Mouse (Mus musculus) gastrocnemius, postnatal 14 days (tissue): ENCODE measurements at regions not wholly inside any gene's neighbourhood (a gene's known extent, or its start where the extent isn't known, plus 50 kb on each side); places are given as distances from the start of the nearest gene placed in this dataset.

Experiments used
- DNase-seq: peaks from one replicate; pipeline ENCODE4 v3.0.0; 2021; ENCODE audit warnings: mixed read lengths
- intact Hi-C: fragments of 180-260 bp; cut with DNase I; formaldehyde crosslinking; loops from one replicate; pipeline ENCODE4 v1.15.1; 2025; ENCODE audit warnings: low total_unique reads

DNA sequence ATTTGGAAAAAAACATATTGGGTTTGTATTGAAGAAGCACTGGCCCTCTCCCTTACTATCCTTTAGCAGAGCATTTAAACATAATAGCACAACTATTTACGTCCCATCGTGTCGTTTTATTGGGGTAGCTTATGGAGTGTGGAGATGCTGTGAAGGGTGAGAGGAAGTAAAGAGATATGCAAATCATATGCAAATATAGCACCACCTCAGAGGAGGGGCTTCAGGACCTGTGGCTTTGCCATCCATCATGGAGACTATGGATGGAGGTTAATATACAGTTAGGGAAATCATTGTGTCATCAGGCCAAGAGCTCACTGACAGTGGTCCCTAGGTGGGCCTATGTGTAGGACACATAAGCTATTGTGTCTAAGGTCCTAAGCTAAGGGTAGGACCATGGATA is 178.2 kb downstream of the Tle3 start:
- intact Hi-C loops = no loop called here
- DNase-seq = no peak

DNA sequence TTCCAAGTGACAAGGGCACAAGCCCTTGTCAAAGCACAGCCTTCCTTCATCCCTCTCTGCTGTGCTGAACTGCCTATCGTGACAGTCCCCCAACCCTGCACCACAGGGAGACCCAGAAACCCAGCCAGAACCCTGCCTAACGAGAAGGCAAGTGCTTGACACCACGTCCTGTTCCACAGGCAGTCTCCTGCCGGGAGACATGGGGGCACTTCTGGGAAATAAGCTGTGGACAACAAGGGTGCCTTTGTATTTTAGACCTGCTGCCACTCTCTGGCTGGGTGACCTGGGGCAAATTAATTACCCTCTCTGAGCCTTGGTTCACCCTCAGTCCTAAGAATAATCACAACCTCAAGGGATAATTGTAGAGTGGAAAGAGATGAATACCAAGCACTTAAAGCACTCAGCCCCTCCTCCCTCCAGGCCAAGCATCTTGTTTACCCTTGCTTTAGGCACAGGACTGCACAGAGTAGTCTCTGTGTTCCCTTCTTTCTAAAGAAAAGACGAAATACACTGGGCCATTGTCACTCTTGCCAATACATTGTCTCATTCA is 177.6 kb downstream of the Tle3 start:
- no peak for DNase-seq
- intact Hi-C loops = no loop called here

DNA sequence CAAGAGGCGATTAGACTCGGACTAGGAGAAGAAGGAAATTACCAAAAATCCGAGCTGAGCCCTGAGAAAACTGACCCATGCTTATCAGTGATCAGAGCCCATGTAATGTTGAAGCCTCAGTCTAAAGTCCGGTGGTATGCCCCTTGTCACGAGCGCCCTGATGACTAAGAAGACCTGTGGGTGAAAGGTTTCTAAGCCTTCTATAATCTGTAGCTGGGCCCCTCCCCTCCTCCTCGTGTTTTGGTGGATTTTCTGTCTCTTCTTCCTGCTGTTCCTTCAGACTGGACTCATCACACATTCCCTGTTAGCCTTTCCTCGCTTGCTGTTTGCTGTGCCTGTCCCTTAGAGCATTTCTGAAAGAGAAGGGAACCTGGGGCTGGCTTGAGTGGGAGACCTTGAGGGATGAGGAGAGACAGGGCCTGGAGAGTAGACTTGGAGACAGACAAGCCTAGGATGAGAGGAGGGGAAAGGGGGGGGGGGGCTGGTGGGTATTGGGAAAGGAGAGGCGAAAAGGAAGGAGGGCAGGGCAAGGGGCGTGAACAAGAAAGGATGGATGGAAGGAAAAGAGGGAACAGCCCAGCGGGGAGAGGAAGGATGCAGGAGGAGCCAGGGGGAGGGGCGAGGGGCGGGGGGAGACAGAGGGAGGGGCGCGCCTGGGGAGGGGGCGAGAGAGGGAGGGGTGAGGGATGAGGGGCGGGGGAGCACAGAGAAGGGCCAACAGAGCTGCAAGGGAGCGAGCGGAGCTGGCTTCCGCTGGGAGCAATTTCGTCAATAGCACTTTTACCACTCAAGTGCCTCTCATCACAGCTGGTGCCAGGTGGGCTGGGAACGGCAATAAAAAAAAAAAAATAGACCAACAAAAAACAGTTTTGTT is 165.4 kb downstream of the Tle3 start:
- no peak for DNase-seq
- intact Hi-C loops = no loop called here

DNA sequence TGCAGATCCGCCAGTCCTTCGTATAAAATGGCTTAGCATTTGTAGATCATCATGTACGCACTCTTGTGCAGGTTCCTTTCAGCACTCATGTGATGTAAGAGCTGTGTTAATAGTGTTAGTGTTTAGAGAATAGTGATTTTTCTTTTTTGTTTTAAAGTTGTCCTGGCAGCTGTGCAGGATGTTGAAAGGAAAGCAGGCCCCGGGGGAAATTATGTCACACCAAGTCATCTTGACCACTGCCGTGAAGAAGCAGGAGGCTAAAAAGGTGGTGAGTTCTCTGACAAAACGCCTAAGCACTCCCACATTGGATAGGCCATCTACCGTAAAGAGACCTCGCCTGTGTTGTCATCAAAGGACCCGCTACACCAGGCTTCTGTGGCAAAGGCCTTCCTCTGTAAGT is 161.1 kb downstream of the Tle3 start:
- no peak for DNase-seq
- intact Hi-C loops = no loop called here

- DNase-seq = no peak
- intact Hi-C loops = no loop called here
These were observed 158.3 kb downstream of the Tle3 start for GRCm38 (mm10) chr9:61530263-61531045.

DNA sequence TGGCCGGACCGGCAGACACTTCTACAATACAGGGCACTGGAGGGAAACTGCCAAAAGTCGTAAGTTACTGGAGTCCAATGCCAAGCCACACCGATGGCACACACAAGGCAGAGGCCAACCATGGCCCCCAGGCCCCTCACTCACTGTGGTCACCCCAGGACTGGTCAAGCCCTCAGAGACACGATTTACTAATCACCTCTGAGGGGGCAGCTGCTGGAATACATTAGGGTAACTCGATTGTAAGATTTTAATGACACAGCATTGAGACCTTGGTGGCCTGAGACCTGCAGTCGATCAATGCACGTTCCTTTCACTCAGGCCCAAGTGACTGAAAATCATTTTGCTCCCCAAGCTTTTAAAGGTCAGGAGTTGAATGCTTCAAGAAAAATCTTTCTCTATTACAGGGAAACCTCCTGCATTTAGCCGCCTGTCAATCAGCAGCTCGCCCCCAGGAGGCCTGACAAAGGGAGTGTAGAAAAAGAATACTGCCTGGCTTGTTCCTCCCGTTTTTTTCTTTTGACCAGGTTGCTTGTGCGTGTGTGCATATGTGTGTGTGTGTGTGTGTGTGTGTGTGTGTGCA is 156.2 kb downstream of the Tle3 start:
- no peak for DNase-seq
- intact Hi-C loops = no loop called here

- DNase-seq = no peak
- intact Hi-C loops = no loop called here
These were observed 155.4 kb downstream of the Tle3 start for GRCm38 (mm10) chr9:61527491-61528056.

DNA sequence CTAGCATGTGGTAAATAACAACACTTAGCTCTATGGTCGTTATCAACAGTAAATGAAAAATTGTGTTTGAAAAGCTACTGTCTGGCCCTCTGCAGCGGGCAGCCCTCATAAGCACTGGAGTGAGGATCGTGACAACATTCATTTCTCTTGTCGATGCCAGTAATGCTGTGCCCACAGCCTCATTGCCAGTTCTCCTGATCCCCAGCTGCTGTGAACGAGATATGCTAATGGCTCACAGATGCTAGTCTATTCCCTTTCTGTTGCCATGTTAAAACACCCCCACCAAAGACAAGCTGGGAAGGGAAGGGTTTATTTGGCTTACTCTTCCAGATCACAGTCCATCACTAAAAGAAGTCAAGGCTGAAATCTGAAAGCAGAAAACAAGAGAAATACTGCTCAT is 148.0 kb downstream of the Tle3 start:
- no peak for DNase-seq
- intact Hi-C loops = no loop called here

DNA sequence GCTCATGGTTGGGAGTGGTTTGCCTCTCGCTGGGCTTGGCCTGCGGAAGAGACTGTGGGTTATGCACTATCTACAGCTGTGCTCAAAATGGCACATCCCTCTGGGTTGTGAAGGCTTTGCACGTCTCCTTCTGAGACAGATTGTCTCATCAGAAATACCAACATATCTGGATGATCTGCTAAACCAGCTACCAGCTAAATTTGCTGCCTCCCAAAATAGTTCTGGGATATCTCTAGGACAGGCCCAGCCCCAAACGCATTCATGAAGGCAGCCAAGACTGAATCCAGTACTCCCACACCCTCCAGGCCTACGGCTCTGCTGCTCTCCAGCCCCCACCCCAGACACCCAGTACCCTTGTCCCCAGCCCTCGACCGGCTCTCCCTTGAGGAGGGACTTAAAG is 145.7 kb downstream of the Tle3 start:
- no peak for DNase-seq
- intact Hi-C loops = no loop called here

DNA sequence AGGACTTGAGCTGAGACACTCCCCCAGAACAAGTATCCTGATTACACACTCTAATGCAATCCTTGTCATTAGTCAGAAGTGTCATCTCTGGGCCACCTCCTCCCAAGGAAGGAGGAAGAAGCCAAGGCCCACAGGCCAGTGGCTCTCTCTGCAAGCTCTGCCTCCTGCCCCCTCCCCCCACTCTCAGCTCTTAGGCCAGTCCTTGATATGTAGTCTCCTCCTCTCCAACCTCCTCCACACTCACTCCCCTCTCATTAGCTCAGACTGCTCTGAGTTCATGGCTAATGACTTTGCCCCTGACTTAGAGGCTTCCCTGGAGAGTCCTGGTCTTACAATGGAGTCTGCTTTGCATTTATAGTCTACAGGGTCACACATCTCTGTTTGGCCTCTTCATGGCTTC is 139.3 kb downstream of the Tle3 start:
- intact Hi-C loops = no loop called here
- no peak for DNase-seq

GRCm38 (mm10) chr9:61510217-61510893 is 138.2 kb downstream of the Tle3 start:
- intact Hi-C loops = no loop called here
- DNase-seq = no peak

GRCm38 (mm10) chr9:61509591-61510191 is 137.5 kb downstream of the Tle3 start:
- intact Hi-C loops = no loop called here
- no peak for DNase-seq

DNA sequence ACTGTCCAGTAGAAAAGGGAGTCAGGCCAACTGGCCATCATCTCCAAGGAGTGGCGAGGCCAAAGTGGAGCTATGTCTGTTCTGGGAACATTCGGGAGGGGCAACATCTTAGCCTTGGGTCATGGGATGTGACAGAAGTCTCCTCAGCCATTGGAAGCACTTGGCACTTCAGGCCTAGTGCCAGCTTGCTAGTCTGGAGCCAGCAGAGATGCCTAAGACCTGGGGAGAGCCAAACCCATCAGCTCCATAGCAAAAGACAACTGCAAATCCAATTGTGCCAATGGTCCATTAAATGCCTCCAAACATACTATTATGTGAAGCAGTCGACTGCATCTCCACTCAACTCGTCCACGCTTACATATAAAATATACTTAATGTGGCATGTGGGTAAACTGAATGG is 136.9 kb downstream of the Tle3 start:
- intact Hi-C loops = no loop called here
- DNase-seq = no peak

- intact Hi-C loops = no loop called here
- no peak for DNase-seq
These were observed 128.7 kb downstream of the Tle3 start for GRCm38 (mm10) chr9:61500851-61501250.

- DNase-seq = no peak
- intact Hi-C loops = no loop called here
These were observed 120.7 kb downstream of the Tle3 start for GRCm38 (mm10) chr9:61492896-61493295.

GRCm38 (mm10) chr9:61491131-61491712 is 119.1 kb downstream of the Tle3 start:
- DNase-seq = no peak
- intact Hi-C loops = no loop called here

DNA sequence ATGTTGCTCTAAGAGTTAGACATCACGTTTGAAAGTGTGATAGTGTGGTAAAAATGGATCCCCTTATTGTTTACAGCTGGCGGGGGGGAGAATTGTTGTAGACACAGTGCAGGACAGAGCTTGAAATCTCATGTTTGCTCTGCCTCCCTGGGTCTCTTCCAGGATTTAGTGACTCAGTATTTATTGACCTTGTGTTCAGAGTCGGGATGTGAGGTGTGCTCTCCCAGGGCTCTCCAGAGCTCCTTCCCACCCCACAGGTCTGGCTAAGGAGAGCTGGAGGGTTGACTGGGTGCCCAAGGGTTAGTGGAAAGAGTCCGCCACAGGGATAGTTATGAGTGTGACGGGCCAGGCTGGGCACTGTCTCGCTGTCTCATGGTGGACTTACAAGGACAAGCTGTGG is 117.8 kb downstream of the Tle3 start:
- intact Hi-C loops = no loop called here
- no peak for DNase-seq

- no peak for DNase-seq
- intact Hi-C loops = no loop called here
These were observed 117.0 kb downstream of the Tle3 start for GRCm38 (mm10) chr9:61489147-61489546.

DNA sequence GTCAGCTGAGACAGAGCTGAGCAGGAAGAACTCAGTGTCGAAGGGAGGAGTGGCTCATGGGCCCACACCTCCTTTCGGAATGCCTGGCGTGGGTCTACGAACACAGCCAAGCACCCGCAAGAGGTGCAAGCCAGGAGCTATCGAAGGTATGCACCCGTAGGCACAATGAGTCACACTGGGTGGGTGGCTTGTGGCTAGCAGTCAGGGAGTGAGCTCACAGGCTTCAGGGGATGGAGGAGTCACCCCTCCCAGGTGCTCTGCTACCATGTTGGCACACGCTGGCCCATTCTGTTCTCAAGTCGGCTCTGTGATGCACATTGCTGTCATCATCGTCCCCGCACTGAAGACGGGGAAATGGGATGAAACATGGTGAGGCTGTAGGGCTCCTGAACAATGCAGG is 115.7 kb downstream of the Tle3 start:
- DNase-seq = no peak
- intact Hi-C loops = no loop called here
